Mouse (Mus musculus) stomach, postnatal 0 days (tissue): ENCODE results near the gene Cldn34a.

Experiments used
- CTCF ChIP-seq: IDR thresholded peaks from 2 replicates; pipeline ENCODE4 v1.5.1; 2016; ENCODE audit warnings: antibody characterized with exemption, low read depth, mild to moderate bottlenecking, moderate library complexity
- EP300 ChIP-seq: optimal IDR thresholded peaks from 2 replicates; pipeline ENCODE3; 2016; ENCODE audit warnings: antibody characterized with exemption

DNA sequence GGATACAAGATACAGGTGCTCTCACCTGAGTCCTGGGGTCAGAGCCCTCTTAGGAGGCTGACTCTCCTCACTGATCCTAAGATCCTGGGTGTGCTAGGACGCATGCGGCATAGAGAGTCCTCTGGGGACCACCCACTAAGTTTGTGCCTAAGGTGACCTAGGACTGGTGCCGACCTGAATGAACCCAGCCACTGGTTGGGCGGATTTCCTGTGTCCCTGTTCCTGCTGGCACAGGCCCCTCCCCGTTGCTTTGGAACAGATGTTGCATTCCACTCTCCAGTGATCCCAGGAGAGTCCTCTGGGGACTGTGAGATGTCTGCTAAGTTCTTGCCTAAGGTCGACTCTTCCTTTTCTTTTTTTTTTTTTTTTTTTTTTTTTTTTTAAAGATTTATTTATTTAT, 5.7 kb upstream of the Cldn34a start:
- TF ChIP-seq CTCF (no peak), EP300 (no peak)
